Mouse (Mus musculus) liver, adult 2 months (tissue): ENCODE measurements around the gene Gm11939.
"Not testable (repeated sequence)": the region's sequence is repeated elsewhere in the genome, so short reads cannot be mapped to it uniquely, and the experiment has no call there.

ENCODE experiments used
- CTCF ChIP-seq: fragments of 200-500 bp; IDR thresholded peaks from 2 replicates; pipeline ENCODE4 v1.5.1; 2011; ENCODE audit warnings: low read depth, low read length, control low read depth
- POLR2A ChIP-seq: fragments of 200-500 bp; IDR thresholded peaks from 2 replicates; pipeline ENCODE4 v1.6.1; 2011; ENCODE audit warnings: low read length, control low read depth; ENCODE audit not compliant: insufficient read depth; ENCODE audit errors: extremely low read depth

DNA sequence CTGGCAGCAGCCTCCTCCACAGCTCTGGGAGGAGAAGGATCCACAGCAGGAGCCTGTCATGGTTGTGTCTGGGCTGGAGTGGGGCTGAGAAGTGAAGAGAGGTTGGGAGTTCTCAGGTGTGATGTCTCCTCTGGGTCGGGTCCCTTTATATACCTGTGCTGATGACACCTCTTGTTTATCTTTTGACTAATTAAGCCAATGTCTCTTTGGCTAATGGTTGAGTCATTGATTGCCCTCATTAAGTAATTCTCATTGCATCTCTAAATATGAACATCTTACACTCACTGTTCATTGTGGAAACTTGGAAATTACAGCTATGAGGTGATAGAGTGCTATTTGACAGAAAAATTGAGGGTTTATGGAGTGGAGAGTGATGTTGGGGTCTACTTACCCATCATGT lies 43.9 kb upstream of the Gm11939 start, which contains the start of gene Gm11938:
- TF ChIP-seq POLR2A, CTCF: not testable (repeated sequence)
